ENCODE assay signal across 18 mouse cellular contexts in genomic region chr2:103302669-103303068, GRCm38 (mm10). TPM values are rescaled to one million over a fixed set of nuclear protein-coding genes. Genes with fewer than 3 reads are reported as not detected.
DNase-seq lines count a peak whose midpoint lies in the region; ATAC-seq lines count a peak whose summit lies in the region.
"Had no signal": no experiment of that assay in that cellular context is flagged by ENCODE, and none has a peak within 500 bp of the region (broad histone marks: within the 10 kb centered on the region; RNA-seq: fewer than 3 reads in every experiment).

No protein-coding gene starts in this region.

- H3K9me3 ChIP-seq in kidney, embryonic 14.5 days (ENCODE audit: control insufficient read depth, low read length) = no peaks in the 10 kb centered on the region
- H3K9me3 ChIP-seq in liver, embryonic 15.5 days (replicated peaks) = no peaks in the 10 kb centered on the region
- H3K9me3 ChIP-seq: neural tube, embryonic 13.5 days had no signal

- no peak overlapping the region for H3K9ac ChIP-seq in kidney, embryonic 14.5 days (ENCODE audit: low read depth, low read length)
- no peak overlapping the region for H3K9ac ChIP-seq in liver, embryonic 15.5 days
- H3K9ac ChIP-seq: neural tube, embryonic 13.5 days had no signal

- ATAC-seq in kidney, embryonic 14.5 days (ENCODE audit: low FRiP score, low TSS enrichment) = no peak
- peak; percentile 46; the same call in 1 of the 2 replicates for ATAC-seq in liver, embryonic 15.5 days (ENCODE audit: insufficient read depth)
- ATAC-seq in CD4-positive, CD25-positive, alpha-beta regulatory T cell, adult 4 months = no peak
- ATAC-seq: activated CD4-positive, CD25-positive, alpha-beta regulatory T cell, adult 4 months; hindbrain, postnatal 0 days; midbrain, embryonic 16.5 days had no signal

- no peaks in the 10 kb centered on the region for H3K4me1 ChIP-seq in kidney, embryonic 14.5 days (ENCODE audit: control insufficient read depth, insufficient read depth, low read length)
- peaks cover 54% of the 10 kb centered on the region for H3K4me1 ChIP-seq in liver, embryonic 15.5 days (replicated peaks)
- H3K4me1 ChIP-seq: neural tube, embryonic 13.5 days had no signal

- 0 out of 2 replicates have a peak overlapping the region, but pooled peaks have one; percentile 2 for H3K4me3 ChIP-seq in kidney, embryonic 14.5 days (ENCODE audit: low read length)
- H3K4me3 ChIP-seq in liver, embryonic 15.5 days (replicated peaks) = no peak overlapping the region
- H3K4me3 ChIP-seq: heart, adult 2 months; layer of hippocampus, adult 2 months; neural tube, embryonic 13.5 days had no signal

- H3K27ac ChIP-seq in kidney, embryonic 14.5 days (ENCODE audit: low read depth, low read length) = no peak overlapping the region
- H3K27ac ChIP-seq in liver, embryonic 15.5 days (replicated peaks) = no peak overlapping the region
- H3K27ac ChIP-seq: heart, adult 2 months; hindbrain, postnatal 0 days; layer of hippocampus, adult 2 months; macrophage; neural tube, embryonic 13.5 days had no signal

- no peaks in the 10 kb centered on the region for H3K36me3 ChIP-seq in kidney, embryonic 14.5 days (ENCODE audit: control insufficient read depth, insufficient read depth, low read length)
- H3K36me3 ChIP-seq in liver, embryonic 15.5 days (replicated peaks) = no peaks in the 10 kb centered on the region
- H3K36me3 ChIP-seq: neural tube, embryonic 13.5 days had no signal

- H3K4me2 ChIP-seq in kidney, embryonic 14.5 days (replicated peaks; ENCODE audit: low read depth, low read length) = 0 out of 2 replicates have a peak overlapping the region, but pooled peaks have one; percentile 5
- peak overlapping the region; percentile 15; the same call in 1 of the 2 replicates for H3K4me2 ChIP-seq in liver, embryonic 15.5 days
- H3K4me2 ChIP-seq: neural tube, embryonic 13.5 days had no signal

- no peak for DNase-seq in kidney, adult 8-10 months
- peak; percentile 18 for DNase-seq in thymus, postnatal 0 days (ENCODE audit: low spot score)
- no peak for DNase-seq in thymus, postnatal 36 days
- DNase-seq in adrenal gland, postnatal 25 days = no peak
- DNase-seq in frontal cortex, postnatal 25 days (ENCODE audit: low spot score in 2 of 2) = no peak
- DNase-seq: cerebellum, adult 9-10 months; heart, adult 2 months; heart, postnatal 14 days had no signal

- no peaks in the 10 kb centered on the region for H3K27me3 ChIP-seq in kidney, embryonic 14.5 days (ENCODE audit: control insufficient read depth, insufficient read depth, low read length)
- no peaks in the 10 kb centered on the region for H3K27me3 ChIP-seq in liver, embryonic 15.5 days
- H3K27me3 ChIP-seq: neural tube, embryonic 13.5 days had no signal

- WGBS in kidney, embryonic 14.5 days = 67% methylated on average over 6 of the region's 6 CpGs
- 39% methylated on average over 6 of the region's 6 CpGs for WGBS in liver, embryonic 15.5 days (ENCODE audit: insufficient replicate concordance)

RNA-seq across cellular contexts. Expression of gene Ehf, which starts 0.4 kb away (rescaled TPM):
- polyA plus RNA-seq in kidney, embryonic 14.5 days (2014; fragmentation: Nextera tagmentation; extraction: Ambion mirVana) = 19.1 and 29.6 TPM in 2 replicates
- polyA plus RNA-seq in thymus, postnatal 0 days (2015; fragmentation: Nextera tagmentation; extraction: Ambion mirVana) = 1.9 and 2.2 TPM in 2 replicates
- 0.20 and 0.25 TPM in 2 replicates for polyA plus RNA-seq in liver, embryonic 15.5 days (2015; fragmentation: Nextera tagmentation; extraction: Ambion mirVana)
- 0.52 and 1.00 TPM in 2 replicates for total RNA-seq in adrenal gland, postnatal 25 days (2021)
- polyA plus RNA-seq in CD4-positive, CD25-positive, alpha-beta regulatory T cell, adult 4 months (2017; shearing (Covaris generic)) = under 1 TPM; 0.20 to 0.80 TPM
- total RNA-seq: heart, adult 2 months; hindbrain, postnatal 0 days; layer of hippocampus, adult 2 months had no signal
- polyA plus RNA-seq: activated CD4-positive, CD25-positive, alpha-beta regulatory T cell, adult 4 months; forebrain, embryonic 11.5 days had no signal
